Mouse (Mus musculus) left cerebral cortex, postnatal 36 days (tissue): ENCODE measurements around the gene AA467197. TPM values are rescaled to one million over a fixed set of nuclear protein-coding genes. Genes with fewer than 3 reads are reported as not detected.

ENCODE experiments used
- DNase-seq, 2 experiments: peaks; one replicate each; pipeline ENCODE4 v3.0.0; 2021 to 2022; ENCODE audit warnings: low spot score in 2 of 2, mixed read lengths in 1 of 2
- intact Hi-C: fragments of 180-260 bp; cut with DNase I; formaldehyde crosslinking; loops from one replicate; pipeline ENCODE4 v1.15.1; 2025
- microRNA-seq: library from miRNA; unstranded; fragments of <30 nt; microRNA quantifications from one replicate; pipeline ENCODE4 v1.2.0, GENCODE M21; 2022
- total RNA-seq, 2 experiments: library from RNA; stranded (reverse); gene quantifications; 2 replicates each; pipeline ENCODE4 v1.2.3; 2021

AA467197 gene
- total RNA-seq, 2 experiments from 2014 or later, result 0.79 TPM; not detected in 1

GRCm38 (mm10) chr2:122683641-122684040 is 46.9 kb downstream of the AA467197 start:
- intact Hi-C loops, result no loop called here
- DNase-seq, result no peak

- no peak for DNase-seq
- intact Hi-C loops, result no loop called here
These were observed 49.9 kb downstream of the AA467197 start for GRCm38 (mm10) chr2:122686665-122687064.

Small RNA genes lying within 50 kb of the gene (microRNA-seq; reads per million reads assigned to microRNA genes)
- 1.5 reads per million for gene Mir147

Other genes with a start within 250 kb of the AA467197 start
- under 1 TPM; 0.15 to 0.23 TPM for gene Slc28a2, start 210.5 kb upstream of the AA467197 start, total RNA-seq
- not detected for gene Gm14085, start 152.0 kb upstream of the AA467197 start, total RNA-seq
- gene Gatm, start 25.7 kb upstream of the AA467197 start, total RNA-seq, result 10 to 100 TPM; 55.3 to 61.9 TPM
- 10 to 100 TPM; 46.3 to 52.0 TPM for gene Slc30a4, start 65.7 kb downstream of the AA467197 start, total RNA-seq
- 10 to 100 TPM; 30.2 to 33.3 TPM for gene Bloc1s6, start 101.5 kb downstream of the AA467197 start, total RNA-seq
- 1 to 10 TPM; 3.0 to 4.2 TPM for gene Sqor, start 128.3 kb downstream of the AA467197 start, total RNA-seq